Mouse (Mus musculus): ENCODE data around the gene Alox5ap. TPM values are rescaled to one million over a fixed set of nuclear protein-coding genes. Genes with fewer than 3 reads are reported as not detected.

Alox5ap gene
- total and polyA plus RNA-seq, 3 experiments: 19.9 to 25.5 (median 21.1) TPM

- no peak overlapping the region for H3K4me3 ChIP-seq
- H3K9ac ChIP-seq (ENCODE audit: low read depth, low read length): no peak overlapping the region
- H3K36me3 ChIP-seq (ENCODE audit: control insufficient read depth, insufficient read depth, low read length): no peaks in the 10 kb centered on the region
- TF ChIP-seq CTCF (IDR thresholded peaks at IDR 0.05) (no peak), POLR2A (IDR thresholded peaks at IDR 0.05; ENCODE audit: insufficient read depth, low read depth, low read length) (no peak), EP300 (IDR thresholded peaks at IDR 0.05; ENCODE audit: insufficient read depth, low read depth, low read length) (no peak)
- H3K79me2 ChIP-seq (replicated peaks; ENCODE audit: control insufficient read depth, insufficient read depth, low read length): no peaks in the 10 kb centered on the region
- no peak for DNase-seq
- no peak overlapping the region for H3K27ac ChIP-seq
- intact Hi-C loops (cut with DNase I): loop anchor here (2.0 to 5.0 kb wide), 4 partner anchors 65 to 524 kb away; no protein-coding TSS in a partner anchor
- H3K4me1 ChIP-seq (ENCODE audit: control insufficient read depth, insufficient read depth, low read length): no peaks in the 10 kb centered on the region; the same call in 1 of the 2 replicates
- WGBS: 91% methylated on average over 10 of the region's 10 CpGs
- H3K27me3 ChIP-seq (ENCODE audit: control insufficient read depth, insufficient read depth, low read length): no peaks in the 10 kb centered on the region
Observed at GRCm38 (mm10) chr5:149337148-149337547, 72.6 kb downstream of the Alox5ap start.

Small RNA genes lying within 50 kb of the gene (microRNA-seq; reads per million reads assigned to microRNA genes)
- 0 reads per million in 2 experiments for gene Gm24105

Other genes with a start within 250 kb of the Alox5ap start
- 10 to 100 TPM; 17.5 to 21.0 TPM for gene Uspl1, start 80.4 kb upstream of the Alox5ap start, total RNA-seq (2021)
- gene Uspl1, start 80.4 kb upstream of the Alox5ap start, polyA plus RNA-seq (2012; rRNA removed): 7.4 and 13.4 TPM in 2 replicates
- gene Hmgb1, start 80.3 kb upstream of the Alox5ap start, total RNA-seq (2021): 100 to 1,000 TPM in 1 of 2 experiments, 10 to 100 TPM in 1; 88.9 to 103 TPM
- gene Hmgb1, start 80.3 kb upstream of the Alox5ap start, polyA plus RNA-seq (2012; rRNA removed): 23.7 and 42.4 TPM in 2 replicates
- gene Medag, start 147.0 kb downstream of the Alox5ap start, total RNA-seq (2021): 10 to 100 TPM; 12.3 to 12.5 TPM
- gene Medag, start 147.0 kb downstream of the Alox5ap start, polyA plus RNA-seq (2012; rRNA removed): 6.7 and 10.9 TPM in 2 replicates
- gene Tex26, start 174.9 kb downstream of the Alox5ap start, total RNA-seq (2021): not detected
- not detected in 2 replicates for gene Tex26, start 174.9 kb downstream of the Alox5ap start, polyA plus RNA-seq (2012; rRNA removed)